Mouse (Mus musculus) myocyte (in vitro differentiated cells): ENCODE measurements at regions not wholly inside any gene's neighbourhood (a gene's known extent, or its start where the extent isn't known, plus 50 kb on each side); places are given as distances from the start of the nearest gene placed in this dataset.

ENCODE experiments used
- H3K27me3 ChIP-seq: one replicate; pipeline ENCODE4 v1.6.1; 2011; ENCODE audit not compliant: control insufficient read depth, insufficient read depth, insufficient read length
- H3K36me3 ChIP-seq: one replicate; pipeline ENCODE4 v1.6.1; 2011; ENCODE audit not compliant: control insufficient read depth, insufficient read depth
- H3K4me2 ChIP-seq: one replicate; pipeline ENCODE4 v1.6.1; 2011; ENCODE audit warnings: low read depth, control low read depth
- H3K4me3 ChIP-seq: one replicate; pipeline ENCODE4 v1.5.1; 2011; ENCODE audit warnings: mild to moderate bottlenecking, control low read depth, moderate library complexity
- H3K79me2 ChIP-seq: one replicate; pipeline ENCODE4 v1.6.1; 2011; ENCODE audit not compliant: control insufficient read depth, insufficient read depth
- H3ac ChIP-seq: one replicate; pipeline ENCODE4 v1.6.1; 2011; ENCODE audit not compliant: control insufficient read depth, insufficient read length
- CEBPB ChIP-seq: IDR thresholded peaks from 2 replicates; pipeline ENCODE4 v1.6.1; 2011; ENCODE audit warnings: mild to moderate bottlenecking, moderate library complexity; ENCODE audit not compliant: poor library complexity, insufficient read depth, severe bottlenecking
- E2F4 ChIP-seq: IDR thresholded peaks from one replicate; pipeline ENCODE4 v1.6.1; 2011; ENCODE audit warnings: mild to moderate bottlenecking, control low read depth, moderate library complexity; ENCODE audit not compliant: insufficient read depth
- MAX ChIP-seq: IDR thresholded peaks from one replicate; pipeline ENCODE4 v1.6.1; 2011; ENCODE audit warnings: low read depth, mild to moderate bottlenecking, control low read depth
- MYOD1 ChIP-seq, 3 experiments: IDR thresholded peaks; one replicate each; pipeline ENCODE4 v1.6.1; 2011; ENCODE audit warnings: control low read depth in 2 of 3, low read depth in 2 of 3, mild to moderate bottlenecking in 2 of 3, moderate library complexity in 1 of 3; ENCODE audit not compliant: insufficient read length in 2 of 3, control insufficient read depth in 1 of 3
- MYOG ChIP-seq, 3 experiments: IDR thresholded peaks; one replicate each; pipeline ENCODE4 v1.6.1; 2011; ENCODE audit warnings: control low read depth in 2 of 3, low read depth in 2 of 3, mild to moderate bottlenecking in 2 of 3; ENCODE audit not compliant: insufficient read length in 2 of 3, control insufficient read depth in 1 of 3, insufficient read depth in 1 of 3
- POLR2A ChIP-seq: IDR thresholded peaks from one replicate; pipeline ENCODE4 v1.6.1; 2011; ENCODE audit warnings: low read depth, mild to moderate bottlenecking, control low read depth, moderate library complexity; ENCODE audit not compliant: insufficient read length
- POLR2AphosphoS2 ChIP-seq: IDR thresholded peaks from one replicate; pipeline ENCODE4 v1.6.1; 2011; ENCODE audit warnings: low read depth, control low read depth; ENCODE audit not compliant: insufficient read length
- REST ChIP-seq: IDR thresholded peaks from one replicate; pipeline ENCODE4 v1.6.1; 2011; ENCODE audit warnings: mild to moderate bottlenecking, control low read depth, moderate library complexity; ENCODE audit not compliant: insufficient read depth, insufficient read length
- SRF ChIP-seq: IDR thresholded peaks from one replicate; pipeline ENCODE4 v1.6.1; 2011; ENCODE audit warnings: low read depth; ENCODE audit not compliant: control insufficient read depth, insufficient read length
- TCF12 ChIP-seq: IDR thresholded peaks from one replicate; pipeline ENCODE4 v1.6.1; 2011; ENCODE audit warnings: mild to moderate bottlenecking, control low read depth; ENCODE audit not compliant: poor library complexity, insufficient read depth, severe bottlenecking
- TCF3 ChIP-seq: IDR thresholded peaks from one replicate; pipeline ENCODE4 v1.6.1; 2011; ENCODE audit warnings: low read depth, control low read depth; ENCODE audit not compliant: insufficient read length
- USF1 ChIP-seq: IDR thresholded peaks from one replicate; pipeline ENCODE4 v1.6.1; 2011; ENCODE audit warnings: low read depth, mild to moderate bottlenecking, control low read depth, moderate library complexity

GRCm38 (mm10) chr1:137360688-137361570 is 400.7 kb upstream of the Nr5a2 start:
- TF ChIP-seq MYOD1 (IDR thresholded peaks at IDR 0.05; ENCODE audit: control insufficient read depth in 1 of 3, insufficient read length in 2 of 3, low read depth in 2 of 3) = no peak
- TF ChIP-seq CEBPB = no peak
- TF ChIP-seq POLR2AphosphoS2 = no peak
- TF ChIP-seq MYOG (IDR thresholded peaks at IDR 0.05; ENCODE audit: control insufficient read depth in 1 of 3, insufficient read depth in 1 of 3, insufficient read length in 2 of 3, low read depth in 2 of 3) = no peak
- TF ChIP-seq TCF12 = no peak
- TF ChIP-seq POLR2A = no peak
- TF ChIP-seq E2F4 = no peak
- no peak for TF ChIP-seq USF1
- TF ChIP-seq SRF = no peak
- TF ChIP-seq MAX = no peak
- TF ChIP-seq REST = no peak
- TF ChIP-seq TCF3 = no peak
- H3ac ChIP-seq = no peak overlapping the region
- no peak overlapping the region for H3K4me3 ChIP-seq
- no peaks in the 10 kb centered on the region for H3K27me3 ChIP-seq
- no peak overlapping the region for H3K4me2 ChIP-seq
- H3K36me3 ChIP-seq = no peaks in the 10 kb centered on the region
- no peaks in the 10 kb centered on the region for H3K79me2 ChIP-seq

- Histone ChIP-seq H3K27me3 (no peaks in the 10 kb centered on the region), H3ac (no peak overlapping the region), H3K36me3 (no peaks in the 10 kb centered on the region), H3K4me2 (peak overlapping the region; percentile 30), H3K79me2 (no peaks in the 10 kb centered on the region), H3K4me3 (no peak overlapping the region)
- peak in 1 of 3 experiments; percentile 94 for TF ChIP-seq MYOG (IDR thresholded peaks at IDR 0.05; ENCODE audit: control insufficient read depth in 1 of 3, insufficient read depth in 1 of 3, insufficient read length in 2 of 3, low read depth in 2 of 3)
- TF ChIP-seq SRF = no peak
- TF ChIP-seq TCF12 = no peak
- no peak for TF ChIP-seq TCF3
- TF ChIP-seq POLR2AphosphoS2 = no peak
- TF ChIP-seq E2F4 = no peak
- no peak for TF ChIP-seq REST
- TF ChIP-seq MAX = no peak
- peak; percentile 40 to 63 (median 41) for TF ChIP-seq MYOD1 (IDR thresholded peaks at IDR 0.05; ENCODE audit: control insufficient read depth in 1 of 3, insufficient read length in 2 of 3, low read depth in 2 of 3)
- TF ChIP-seq USF1 = no peak
- TF ChIP-seq POLR2A = no peak
Measured at GRCm38 (mm10) chr1:137355941-137356512, 395.8 kb upstream of the Nr5a2 start.

- Histone ChIP-seq H3K79me2 (no peaks in the 10 kb centered on the region), H3K36me3 (no peaks in the 10 kb centered on the region), H3ac (no peak overlapping the region), H3K4me3 (no peak overlapping the region), H3K27me3 (no peaks in the 10 kb centered on the region), H3K4me2 (no peak overlapping the region)
- TF ChIP-seq REST (no peak), USF1 (no peak), SRF (no peak), MYOD1 (IDR thresholded peaks at IDR 0.05; ENCODE audit: control insufficient read depth in 1 of 3, insufficient read length in 2 of 3, low read depth in 2 of 3) (no peak), TCF3 (no peak), E2F4 (no peak), CEBPB (no peak), MYOG (IDR thresholded peaks at IDR 0.05; ENCODE audit: control insufficient read depth in 1 of 3, insufficient read depth in 1 of 3, insufficient read length in 2 of 3, low read depth in 2 of 3) (no peak), TCF12 (no peak), POLR2A (no peak), MAX (no peak), POLR2AphosphoS2 (no peak)
Measured at GRCm38 (mm10) chr1:137352390-137353027, 392.3 kb upstream of the Nr5a2 start.

- Histone ChIP-seq H3K4me3 (no peak overlapping the region), H3ac (no peak overlapping the region), H3K36me3 (no peaks in the 10 kb centered on the region), H3K4me2 (no peak overlapping the region), H3K79me2 (no peaks in the 10 kb centered on the region), H3K27me3 (no peaks in the 10 kb centered on the region)
- TF ChIP-seq SRF = no peak
- TF ChIP-seq MYOD1 (IDR thresholded peaks at IDR 0.05; ENCODE audit: control insufficient read depth in 1 of 3, insufficient read length in 2 of 3, low read depth in 2 of 3) = no peak
- TF ChIP-seq USF1 = no peak
- TF ChIP-seq POLR2A = no peak
- no peak for TF ChIP-seq REST
Measured at GRCm38 (mm10) chr1:137334137-137334536, 373.9 kb upstream of the Nr5a2 start.
